Mouse (Mus musculus): Measurements from ENCODE around the gene Prss1. TPM values are rescaled to one million over a fixed set of nuclear protein-coding genes. Genes with fewer than 3 reads are reported as not detected.
"Not testable (repeated sequence)": the region's sequence is repeated elsewhere in the genome, so short reads cannot be mapped to it uniquely, and the experiment has no call there.

Prss1 gene
- polyA plus RNA-seq (2012; fragmentation: generic; extraction: Trizol): not detected

GRCm38 (mm10) chr6:41458632-41459031 is at the start of gene Prss1:
Gene Prss1 (plus strand): TSS chr6:41458932.
- not testable (repeated sequence) for H3K79me2 ChIP-seq (ENCODE audit: control insufficient read depth, insufficient read depth); H3K36me3 ChIP-seq (ENCODE audit: control insufficient read depth, insufficient read depth); H3K27me3 ChIP-seq (ENCODE audit: control insufficient read depth, insufficient read depth, insufficient read length); H3ac ChIP-seq (ENCODE audit: control insufficient read depth, insufficient read length); H3K4me3 ChIP-seq; H3K4me2 ChIP-seq (ENCODE audit: low read depth)

GRCm38 (mm10) chr6:41442261-41442660 is 16.5 kb upstream of the Prss1 start:
- H3ac ChIP-seq (ENCODE audit: control insufficient read depth, insufficient read length); H3K79me2 ChIP-seq (ENCODE audit: control insufficient read depth, insufficient read depth); H3K4me2 ChIP-seq (ENCODE audit: low read depth); H3K27me3 ChIP-seq (ENCODE audit: control insufficient read depth, insufficient read depth, insufficient read length); H3K4me3 ChIP-seq; H3K36me3 ChIP-seq (ENCODE audit: control insufficient read depth, insufficient read depth): not testable (repeated sequence)

GRCm38 (mm10) chr6:41446045-41446444 is 12.7 kb upstream of the Prss1 start, which contains the start of gene Gm10334:
Gene Gm10334 (minus strand): TSS chr6:41446145.
- H3ac ChIP-seq (ENCODE audit: control insufficient read depth, insufficient read length); H3K4me3 ChIP-seq; H3K27me3 ChIP-seq (ENCODE audit: control insufficient read depth, insufficient read depth, insufficient read length); H3K36me3 ChIP-seq (ENCODE audit: control insufficient read depth, insufficient read depth); H3K79me2 ChIP-seq (ENCODE audit: control insufficient read depth, insufficient read depth); H3K4me2 ChIP-seq (ENCODE audit: low read depth): not testable (repeated sequence)

- H3ac ChIP-seq (ENCODE audit: control insufficient read depth, insufficient read length): no peak overlapping the region
- H3K36me3 ChIP-seq (ENCODE audit: control insufficient read depth, insufficient read depth): no peaks in the 10 kb centered on the region
- TF ChIP-seq TCF12 (IDR thresholded peaks at IDR 0.05; ENCODE audit: insufficient read depth, poor library complexity, severe bottlenecking) (no peak), TCF3 (IDR thresholded peaks at IDR 0.05; ENCODE audit: insufficient read length, low read depth) (no peak), E2F4 (IDR thresholded peaks at IDR 0.05; ENCODE audit: insufficient read depth) (no peak), MYOG (IDR thresholded peaks at IDR 0.05; ENCODE audit: control insufficient read depth in 1 of 3, insufficient read depth in 1 of 3, insufficient read length in 2 of 3, low read depth in 2 of 3) (no peak), SRF (IDR thresholded peaks at IDR 0.05; ENCODE audit: control insufficient read depth, insufficient read length, low read depth) (no peak), MAX (IDR thresholded peaks at IDR 0.05; ENCODE audit: low read depth) (no peak), POLR2AphosphoS2 (IDR thresholded peaks at IDR 0.05; ENCODE audit: insufficient read length, low read depth) (no peak), REST (IDR thresholded peaks at IDR 0.05; ENCODE audit: insufficient read depth, insufficient read length) (no peak), CEBPB (IDR thresholded peaks at IDR 0.05; ENCODE audit: insufficient read depth, poor library complexity, severe bottlenecking) (no peak), MYOD1 (IDR thresholded peaks at IDR 0.05; ENCODE audit: control insufficient read depth in 1 of 3, insufficient read length in 2 of 3, low read depth in 2 of 3) (no peak), POLR2A (IDR thresholded peaks at IDR 0.05; ENCODE audit: insufficient read length, low read depth) (no peak), USF1 (IDR thresholded peaks at IDR 0.05; ENCODE audit: low read depth) (no peak)
- no peaks in the 10 kb centered on the region for H3K79me2 ChIP-seq (ENCODE audit: control insufficient read depth, insufficient read depth)
- H3K4me3 ChIP-seq: no peak overlapping the region
- no peak overlapping the region for H3K4me2 ChIP-seq (ENCODE audit: low read depth)
- H3K27me3 ChIP-seq (ENCODE audit: control insufficient read depth, insufficient read depth, insufficient read length): no peaks in the 10 kb centered on the region
Measured at GRCm38 (mm10) chr6:41499374-41499773, 40.6 kb downstream of the Prss1 start.

- no peak overlapping the region for H3K4me2 ChIP-seq (ENCODE audit: low read depth)
- no peak for TF ChIP-seq POLR2AphosphoS2 (IDR thresholded peaks at IDR 0.05; ENCODE audit: insufficient read length, low read depth)
- TF ChIP-seq E2F4 (IDR thresholded peaks at IDR 0.05; ENCODE audit: insufficient read depth): no peak
- TF ChIP-seq SRF (IDR thresholded peaks at IDR 0.05; ENCODE audit: control insufficient read depth, insufficient read length, low read depth): no peak
- no peak for TF ChIP-seq REST (IDR thresholded peaks at IDR 0.05; ENCODE audit: insufficient read depth, insufficient read length)
- TF ChIP-seq MYOD1 (IDR thresholded peaks at IDR 0.05; ENCODE audit: control insufficient read depth in 1 of 3, insufficient read length in 2 of 3, low read depth in 2 of 3): no peak
- TF ChIP-seq USF1 (IDR thresholded peaks at IDR 0.05; ENCODE audit: low read depth): no peak
- TF ChIP-seq TCF3 (IDR thresholded peaks at IDR 0.05; ENCODE audit: insufficient read length, low read depth): no peak
- no peak for TF ChIP-seq TCF12 (IDR thresholded peaks at IDR 0.05; ENCODE audit: insufficient read depth, poor library complexity, severe bottlenecking)
- no peak for TF ChIP-seq POLR2A (IDR thresholded peaks at IDR 0.05; ENCODE audit: insufficient read length, low read depth)
- no peak for TF ChIP-seq MYOG (IDR thresholded peaks at IDR 0.05; ENCODE audit: control insufficient read depth in 1 of 3, insufficient read depth in 1 of 3, insufficient read length in 2 of 3, low read depth in 2 of 3)
- no peak for TF ChIP-seq MAX (IDR thresholded peaks at IDR 0.05; ENCODE audit: low read depth)
- no peak overlapping the region for H3K4me3 ChIP-seq
- H3K79me2 ChIP-seq (ENCODE audit: control insufficient read depth, insufficient read depth): no peaks in the 10 kb centered on the region
- H3ac ChIP-seq (ENCODE audit: control insufficient read depth, insufficient read length): no peak overlapping the region
- H3K27me3 ChIP-seq (ENCODE audit: control insufficient read depth, insufficient read depth, insufficient read length): no peaks in the 10 kb centered on the region
- H3K36me3 ChIP-seq (ENCODE audit: control insufficient read depth, insufficient read depth): no peaks in the 10 kb centered on the region
Measured at GRCm38 (mm10) chr6:41504915-41505314, 46.2 kb downstream of the Prss1 start.

- TF ChIP-seq TCF12 (IDR thresholded peaks at IDR 0.05; ENCODE audit: insufficient read depth, poor library complexity, severe bottlenecking) (no peak), MYOD1 (IDR thresholded peaks at IDR 0.05; ENCODE audit: control insufficient read depth in 1 of 3, insufficient read length in 2 of 3, low read depth in 2 of 3) (no peak), CEBPB (IDR thresholded peaks at IDR 0.05; ENCODE audit: insufficient read depth, poor library complexity, severe bottlenecking) (no peak), USF1 (IDR thresholded peaks at IDR 0.05; ENCODE audit: low read depth) (no peak), TCF3 (IDR thresholded peaks at IDR 0.05; ENCODE audit: insufficient read length, low read depth) (no peak), MAX (IDR thresholded peaks at IDR 0.05; ENCODE audit: low read depth) (no peak), MYOG (IDR thresholded peaks at IDR 0.05; ENCODE audit: control insufficient read depth in 1 of 3, insufficient read depth in 1 of 3, insufficient read length in 2 of 3, low read depth in 2 of 3) (no peak)
- H3ac ChIP-seq (ENCODE audit: control insufficient read depth, insufficient read length): no peak overlapping the region
- H3K36me3 ChIP-seq (ENCODE audit: control insufficient read depth, insufficient read depth): no peaks in the 10 kb centered on the region
Measured at GRCm38 (mm10) chr6:41505323-41505722, 46.6 kb downstream of the Prss1 start.

More at GRCm38 (mm10) chr6:41505323-41505722, 46.6 kb downstream of the Prss1 start:
- no peak overlapping the region for H3K4me3 ChIP-seq
- no peak overlapping the region for H3K4me2 ChIP-seq (ENCODE audit: low read depth)
- H3K27me3 ChIP-seq (ENCODE audit: control insufficient read depth, insufficient read depth, insufficient read length): no peaks in the 10 kb centered on the region
- H3K79me2 ChIP-seq (ENCODE audit: control insufficient read depth, insufficient read depth): no peaks in the 10 kb centered on the region

Other genes with a start within 250 kb of the Prss1 start
- gene Try4, start 156.7 kb upstream of the Prss1 start, polyA plus RNA-seq (2012; fragmentation: generic; extraction: Trizol): not detected
- 34.1 TPM for gene Try5, start 142.1 kb upstream of the Prss1 start, polyA plus RNA-seq (2012; fragmentation: generic; extraction: Trizol)
- gene Try10, start 104.8 kb upstream of the Prss1 start, polyA plus RNA-seq (2012; fragmentation: generic; extraction: Trizol): not detected
- not detected for gene Prss3, start 81.3 kb upstream of the Prss1 start, polyA plus RNA-seq (2012; fragmentation: generic; extraction: Trizol)
- gene Gm5771, start 66.6 kb upstream of the Prss1 start, polyA plus RNA-seq (2012; fragmentation: generic; extraction: Trizol): not detected
- not detected for gene Gm10334, start 12.8 kb upstream of the Prss1 start, polyA plus RNA-seq (2012; fragmentation: generic; extraction: Trizol)
- 0.14 TPM for gene Prss2, start 62.9 kb downstream of the Prss1 start, polyA plus RNA-seq (2012; fragmentation: generic; extraction: Trizol)
- 49.6 TPM for gene Ephb6, start 146.6 kb downstream of the Prss1 start, polyA plus RNA-seq (2012; fragmentation: generic; extraction: Trizol)
- 0.25 TPM for gene Trpv6, start 177.5 kb downstream of the Prss1 start, polyA plus RNA-seq (2012; fragmentation: generic; extraction: Trizol)
- not detected for gene Trpv5, start 221.8 kb downstream of the Prss1 start, polyA plus RNA-seq (2012; fragmentation: generic; extraction: Trizol)
- gene Llcfc1, start 225.5 kb downstream of the Prss1 start, polyA plus RNA-seq (2012; fragmentation: generic; extraction: Trizol): not detected
- gene Kel, start 245.4 kb downstream of the Prss1 start, polyA plus RNA-seq (2012; fragmentation: generic; extraction: Trizol): not detected

Data from myocyte (in vitro differentiated cells).